32 mouse cellular contexts compared by ENCODE assay signal in genomic region chr1:72696256-72696655, GRCm38 (mm10). TPM values are rescaled to one million over a fixed set of nuclear protein-coding genes. Genes with fewer than 3 reads are reported as not detected.
A peak's percentile ranks its signal among the peaks of the same experiment; 100 is the strongest.
DNase-seq lines count a peak whose midpoint lies in the region; ATAC-seq and TF ChIP-seq lines count a peak whose summit lies in the region.
"Had no signal": no experiment of that assay in that cellular context is flagged by ENCODE, and none has a peak within 500 bp of the region (broad histone marks: within the 10 kb centered on the region; RNA-seq: fewer than 3 reads in every experiment).

No protein-coding gene starts in this region.

- H3K4me1 ChIP-seq in liver, adult 2 months (ENCODE audit: control insufficient read depth, insufficient read depth, low read length), result no peaks in the 10 kb centered on the region
- H3K4me1 ChIP-seq in liver, postnatal 0 days (ENCODE audit: insufficient read depth), result no peaks in the 10 kb centered on the region
- H3K4me1 ChIP-seq in MEL (ENCODE audit: control insufficient read depth in 1 of 2, insufficient read depth in 2 of 2, low read length in 2 of 2), result no peaks in the 10 kb centered on the region
- no peaks in the 10 kb centered on the region for H3K4me1 ChIP-seq in forebrain, embryonic 13.5 days
- H3K4me1 ChIP-seq: embryonic facial prominence, embryonic 12.5 days; forebrain, embryonic 15.5 days; hindbrain, embryonic 13.5 days; intestine, embryonic 15.5 days; limb, embryonic 12.5 days; liver, embryonic 13.5 days; neural tube, embryonic 13.5 days had no signal

- DNase-seq in liver, adult 2 months (ENCODE audit: extremely low read depth, low read depth, low spot score), result peak; percentile 29
- DNase-seq in liver, postnatal 0 days, result no peak
- peak; percentile 79 for DNase-seq in MEL (ENCODE audit: low read depth, low spot score)
- peak; percentile 32 for DNase-seq in brain, embryonic 14.5 days (ENCODE audit: low read depth)
- DNase-seq in skeletal muscle tissue, adult 2 months (ENCODE audit: low read depth, low spot score), result peak; percentile 18
- DNase-seq in natural killer cell, adult 2 months (ENCODE audit: low spot score in 2 of 2), result no peak
- no peak for DNase-seq in cerebellum, adult 9-11 months
- DNase-seq: adrenal gland, postnatal 25 days; cerebellum, adult 2 months; gastrocnemius, postnatal 36 days; heart, postnatal 10 days; kidney, adult 9 months; kidney, postnatal 4 days; liver, embryonic 13.5 days; right cerebral cortex, postnatal 25 days had no signal

- WGBS in liver, adult 2 months, result 62% methylated on average over 3 of the region's 3 CpGs
- WGBS in liver, postnatal 0 days (ENCODE audit: insufficient replicate concordance), result 55% methylated on average over 3 of the region's 3 CpGs
- 55% methylated on average over 3 of the region's 3 CpGs for WGBS in forebrain, embryonic 13.5 days

- no peaks in the 10 kb centered on the region for H3K9me3 ChIP-seq in liver, postnatal 0 days (ENCODE audit: low read length)
- no peaks in the 10 kb centered on the region for H3K9me3 ChIP-seq in MEL (replicated peaks; ENCODE audit: insufficient read depth, low read length)
- no peaks in the 10 kb centered on the region for H3K9me3 ChIP-seq in forebrain, embryonic 13.5 days (replicated peaks)
- H3K9me3 ChIP-seq: embryonic facial prominence, embryonic 12.5 days; forebrain, embryonic 15.5 days; hindbrain, embryonic 13.5 days; intestine, embryonic 15.5 days; limb, embryonic 12.5 days; liver, embryonic 13.5 days; neural tube, embryonic 13.5 days had no signal

- no peak overlapping the region for H3K9ac ChIP-seq in liver, adult 2 months (ENCODE audit: low read depth, low read length)
- no peak overlapping the region for H3K9ac ChIP-seq in liver, postnatal 0 days (replicated peaks)
- H3K9ac ChIP-seq in MEL (ENCODE audit: control insufficient read depth, low read depth, low read length, poor library complexity, severe bottlenecking), result no peak overlapping the region
- H3K9ac ChIP-seq in forebrain, embryonic 13.5 days, result no peak overlapping the region
- H3K9ac ChIP-seq: embryonic facial prominence, embryonic 12.5 days; forebrain, embryonic 15.5 days; hindbrain, embryonic 13.5 days; intestine, embryonic 15.5 days; limb, embryonic 12.5 days; liver, embryonic 13.5 days; neural tube, embryonic 13.5 days had no signal

- TF ChIP-seq EP300 in liver, postnatal 0 days (IDR thresholded peaks at IDR 0.05; ENCODE audit: low read depth), result no peak
- no peak for TF ChIP-seq EP300 in MEL (IDR thresholded peaks at IDR 0.05; ENCODE audit: low read depth in 1 of 2, low read length in 2 of 2)

- no peak for TF ChIP-seq POLR2A in liver, adult 2 months (IDR thresholded peaks at IDR 0.05; ENCODE audit: extremely low read depth, insufficient read depth, low read length)
- TF ChIP-seq POLR2A in MEL (IDR thresholded peaks at IDR 0.05; ENCODE audit: control insufficient read depth in 1 of 2, insufficient read depth in 1 of 2, low read depth in 1 of 2, low read length in 2 of 2, poor library complexity in 1 of 2), result no peak
- no peak for TF ChIP-seq POLR2A in brain, embryonic 14.5 days (IDR thresholded peaks at IDR 0.05; ENCODE audit: borderline replicate concordance, extremely low read depth, insufficient read depth, insufficient read length, poor library complexity, severe bottlenecking)

- no peaks in the 10 kb centered on the region for H3K79me2 ChIP-seq in liver, adult 2 months (ENCODE audit: control insufficient read depth, insufficient read depth, low read length)
- no peaks in the 10 kb centered on the region for H3K79me2 ChIP-seq in MEL (ENCODE audit: control insufficient read depth, insufficient read depth, low read length, poor library complexity)

- H3K36me3 ChIP-seq in liver, adult 2 months (ENCODE audit: control insufficient read depth, insufficient read depth, low read length), result no peaks in the 10 kb centered on the region
- no peaks in the 10 kb centered on the region for H3K36me3 ChIP-seq in liver, postnatal 0 days (replicated peaks; ENCODE audit: insufficient read depth, low read length)
- no peaks in the 10 kb centered on the region for H3K36me3 ChIP-seq in MEL (ENCODE audit: control insufficient read depth in 1 of 2, insufficient read depth in 2 of 2, low read length in 2 of 2)
- no peaks in the 10 kb centered on the region for H3K36me3 ChIP-seq in forebrain, embryonic 13.5 days (ENCODE audit: poor library complexity, severe bottlenecking)
- H3K36me3 ChIP-seq: embryonic facial prominence, embryonic 12.5 days; forebrain, embryonic 15.5 days; hindbrain, embryonic 13.5 days; intestine, embryonic 15.5 days; limb, embryonic 12.5 days; liver, embryonic 13.5 days; neural tube, embryonic 13.5 days had no signal

- TF ChIP-seq RAD21 in MEL (IDR thresholded peaks at IDR 0.05; ENCODE audit: low read depth, low read length), result no peak

- TF ChIP-seq CTCF in liver, adult 2 months (IDR thresholded peaks at IDR 0.05; ENCODE audit: low read depth, low read length), result no peak
- no peak for TF ChIP-seq CTCF in liver, postnatal 0 days (IDR thresholded peaks at IDR 0.05; ENCODE audit: low read depth)
- TF ChIP-seq CTCF in MEL (IDR thresholded peaks at IDR 0.05 in 2 of 3, conservative IDR thresholded peaks at IDR 0.05 in 1 of 3; ENCODE audit: control insufficient read depth in 1 of 3, insufficient read depth in 1 of 3, low read depth in 2 of 3, low read length in 3 of 3, poor library complexity in 1 of 3, severe bottlenecking in 1 of 3), result no peak
- no peak for TF ChIP-seq CTCF in brain, embryonic 14.5 days (IDR thresholded peaks at IDR 0.05; ENCODE audit: borderline replicate concordance, extremely low read depth, insufficient read depth, insufficient read length)

- H3K27ac ChIP-seq in liver, adult 2 months (replicated peaks; ENCODE audit: insufficient read depth, low read depth, low read length), result no peak overlapping the region
- H3K27ac ChIP-seq in liver, postnatal 0 days (ENCODE audit: low read depth), result no peak overlapping the region
- H3K27ac ChIP-seq in MEL (ENCODE audit: control insufficient read depth, low read depth, low read length), result no peak overlapping the region
- H3K27ac ChIP-seq in forebrain, embryonic 13.5 days, result no peak overlapping the region
- H3K27ac ChIP-seq: embryonic facial prominence, embryonic 12.5 days; forebrain, embryonic 15.5 days; hindbrain, embryonic 13.5 days; intestine, embryonic 15.5 days; limb, embryonic 12.5 days; liver, embryonic 13.5 days; neural tube, embryonic 13.5 days; stomach, postnatal 0 days had no signal

- no peaks in the 10 kb centered on the region for H3K27me3 ChIP-seq in liver, adult 2 months (ENCODE audit: control insufficient read depth, insufficient read depth, low read length)
- no peaks in the 10 kb centered on the region for H3K27me3 ChIP-seq in liver, postnatal 0 days (ENCODE audit: insufficient read depth, low read length)
- H3K27me3 ChIP-seq in MEL (ENCODE audit: control insufficient read depth in 1 of 2, insufficient read depth in 2 of 2, low read length in 2 of 2), result no peaks in the 10 kb centered on the region; a peak in 2 of 4 replicates
- H3K27me3 ChIP-seq in forebrain, embryonic 13.5 days, result no peaks in the 10 kb centered on the region
- H3K27me3 ChIP-seq: embryonic facial prominence, embryonic 12.5 days; forebrain, embryonic 15.5 days; hindbrain, embryonic 13.5 days; intestine, embryonic 15.5 days; limb, embryonic 12.5 days; liver, embryonic 13.5 days; neural tube, embryonic 13.5 days had no signal

- no peak overlapping the region for H3K4me3 ChIP-seq in liver, adult 2 months (ENCODE audit: insufficient read depth, low read depth, low read length)
- H3K4me3 ChIP-seq in liver, postnatal 0 days (ENCODE audit: low read depth, low read length), result no peak overlapping the region
- no peak overlapping the region for H3K4me3 ChIP-seq in MEL (ENCODE audit: control insufficient read depth in 1 of 2, insufficient read depth in 1 of 2, low read depth in 2 of 2, low read length in 2 of 2)
- H3K4me3 ChIP-seq in forebrain, embryonic 13.5 days, result no peak overlapping the region
- H3K4me3 ChIP-seq: embryonic facial prominence, embryonic 12.5 days; erythroblast, embryonic 14.5 days; forebrain, embryonic 15.5 days; hindbrain, embryonic 13.5 days; intestine, embryonic 15.5 days; limb, embryonic 12.5 days; liver, embryonic 13.5 days; neural tube, embryonic 13.5 days had no signal

- H3K4me2 ChIP-seq in liver, postnatal 0 days (ENCODE audit: low read depth, low read length), result no peak overlapping the region
- H3K4me2 ChIP-seq in forebrain, embryonic 13.5 days, result no peak overlapping the region
- H3K4me2 ChIP-seq: embryonic facial prominence, embryonic 12.5 days; forebrain, embryonic 15.5 days; heart, embryonic 11.5 days; hindbrain, embryonic 13.5 days; intestine, embryonic 15.5 days; limb, embryonic 12.5 days; liver, embryonic 13.5 days; midbrain, embryonic 11.5 days; neural tube, embryonic 13.5 days had no signal

- ATAC-seq in liver, postnatal 0 days, result no peak
- no peak for ATAC-seq in forebrain, embryonic 13.5 days
- ATAC-seq: activated CD4-positive, CD25-positive, alpha-beta regulatory T cell, adult 4 months; forebrain, embryonic 15.5 days; intestine, embryonic 15.5 days had no signal

TF ChIP-seq in MEL, 35 proteins besides CTCF, POLR2A, EP300 and RAD21 (continues in another document):
- TF ChIP-seq GATA1 (IDR thresholded peaks at IDR 0.05; ENCODE audit: low read depth, low read length) (no peak), ZNF384 (IDR thresholded peaks at IDR 0.05; ENCODE audit: low read depth, low read length) (no peak), TBP (IDR thresholded peaks at IDR 0.05; ENCODE audit: low read depth, low read length) (no peak), NRF1 (IDR thresholded peaks at IDR 0.05; ENCODE audit: insufficient read depth, low read depth, low read length, poor library complexity, severe bottlenecking) (no peak), HCFC1 (IDR thresholded peaks at IDR 0.05; ENCODE audit: low read depth, low read length) (no peak)

RNA-seq across cellular contexts. Expression of gene Ankar, which starts 4.1 kb away (rescaled TPM):
- total RNA-seq in liver, adult 2 months (2014; rRNA removed), result not detected in 2 replicates
- not detected in 2 replicates for polyA plus RNA-seq in liver, adult 2 months (2012; rRNA removed)
- not detected in 2 replicates for polyA plus RNA-seq in liver, postnatal 0 days (2015; fragmentation: Nextera tagmentation; extraction: Ambion mirVana)
- not detected in 2 replicates for total RNA-seq in MEL (2012; rRNA removed)
- not detected for polyA plus RNA-seq in MEL (2012; ENCODE audit: insufficient read depth in 1 of 2, insufficient read length in 2 of 2, low read depth in 1 of 2, low replicate concordance in 2 of 2, missing spikeins in 1 of 2)
- 0.01 TPM in 1 of 2 replicates, not detected in the other for polyA plus RNA-seq in brain, embryonic 14.5 days (2012; rRNA removed)
- polyA plus RNA-seq in forebrain, embryonic 13.5 days (2015; fragmentation: Nextera tagmentation; extraction: Ambion mirVana), result not detected in 2 replicates
- total RNA-seq: adrenal gland, postnatal 25 days; gastrocnemius, postnatal 36 days; heart, postnatal 10 days; layer of hippocampus, postnatal 14 days; monocyte, adult 5-6 weeks had no signal
- polyA plus RNA-seq: activated CD4-positive, CD25-positive, alpha-beta regulatory T cell, adult 4 months; C2C12; cerebellum, adult 2 months; embryonic facial prominence, embryonic 12.5 days; erythroblast, embryonic 14.5 days; forebrain, embryonic 15.5 days; heart, embryonic 11.5 days; hindbrain, embryonic 13.5 days; intestine, embryonic 15.5 days; limb, embryonic 12.5 days; liver, embryonic 13.5 days; lung, embryonic 16.5 days; midbrain, embryonic 11.5 days; neural tube, embryonic 13.5 days; stomach, postnatal 0 days; thymus, postnatal 0 days had no signal

RNA-seq across cellular contexts. Expression of gene Rpl37a, which starts 14.8 kb away (rescaled TPM):
- total RNA-seq in liver, adult 2 months (2014; rRNA removed), result 394 and 426 TPM in 2 replicates
- polyA plus RNA-seq in liver, adult 2 months (2012; rRNA removed), result 216 and 237 TPM in 2 replicates
- 1,210 and 1,257 TPM in 2 replicates for polyA plus RNA-seq in liver, postnatal 0 days (2015; fragmentation: Nextera tagmentation; extraction: Ambion mirVana)
- 2,301 and 2,623 TPM in 2 replicates for total RNA-seq in MEL (2012; rRNA removed)
- 1,000 to 10,000 TPM; 1,104 to 4,601 TPM for polyA plus RNA-seq in MEL (2012; ENCODE audit: insufficient read depth in 1 of 2, insufficient read length in 2 of 2, low read depth in 1 of 2, low replicate concordance in 2 of 2, missing spikeins in 1 of 2)
- 1,149 and 1,406 TPM in 2 replicates for polyA plus RNA-seq in brain, embryonic 14.5 days (2012; rRNA removed)
- polyA plus RNA-seq in forebrain, embryonic 13.5 days (2015; fragmentation: Nextera tagmentation; extraction: Ambion mirVana), result 1,396 and 1,648 TPM in 2 replicates

Comparison
In these comparisons a context has a peak if more than half of its experiments do, and no peak if none do; other contexts are left out.
1. DNase-seq: peak in liver, adult 2 months (single experiment), MEL (single experiment), brain, embryonic 14.5 days (single experiment) and skeletal muscle tissue, adult 2 months (single experiment); none in liver, postnatal 0 days (single experiment), natural killer cell, adult 2 months (0 of 2) and cerebellum, adult 9-11 months (single experiment).